ENCODE assay signal across 28 mouse cellular contexts in genomic region chr6:129174836-129175235, GRCm38 (mm10). TPM values are rescaled to one million over a fixed set of nuclear protein-coding genes. Genes with fewer than 3 reads are reported as not detected.
DNase-seq lines count a peak whose midpoint lies in the region; ATAC-seq and TF ChIP-seq lines count a peak whose summit lies in the region.
"Had no signal": no experiment of that assay in that cellular context is flagged by ENCODE, and none has a peak within 500 bp of the region (broad histone marks: within the 10 kb centered on the region; RNA-seq: fewer than 3 reads in every experiment).

No protein-coding gene starts in this region.

- no peak for TF ChIP-seq CTCF in kidney, adult 2 months (conservative IDR thresholded peaks at IDR 0.05; ENCODE audit: insufficient read depth, insufficient read length, low read depth, low read length)
- no peak for TF ChIP-seq CTCF in lung, embryonic 14.5 days (IDR thresholded peaks at IDR 0.05; ENCODE audit: low read depth)
- TF ChIP-seq CTCF in lung, adult 2 months (IDR thresholded peaks at IDR 0.05; ENCODE audit: insufficient read depth, low read length), result no peak
- TF ChIP-seq CTCF in CH12.LX (conservative IDR thresholded peaks at IDR 0.05 in 1 of 2, IDR thresholded peaks at IDR 0.05 in 1 of 2; ENCODE audit: low read depth in 2 of 2, low read length in 2 of 2), result no peak

- H3K79me2 ChIP-seq in CH12.LX (replicated peaks; ENCODE audit: control insufficient read depth, extremely low read depth, insufficient read depth, poor library complexity, severe bottlenecking), result peaks cover 2% of the 10 kb centered on the region; the same call in 1 of the 2 replicates

- peak overlapping the region; percentile 45 for H3K27ac ChIP-seq in kidney, adult 2 months (ENCODE audit: insufficient read depth, low read depth, low read length)
- no peak overlapping the region for H3K27ac ChIP-seq in lung, embryonic 14.5 days (ENCODE audit: low read depth)
- H3K27ac ChIP-seq in CH12.LX (ENCODE audit: insufficient read depth, low read depth), result no peak overlapping the region
- H3K27ac ChIP-seq in intestine, embryonic 16.5 days (ENCODE audit: low read length), result peak overlapping the region; percentile 28
- H3K27ac ChIP-seq: embryonic facial prominence, embryonic 13.5 days; forebrain, embryonic 10.5 days; forebrain, embryonic 15.5 days; heart, embryonic 10.5 days; heart, embryonic 15.5 days; kidney, embryonic 15.5 days; limb, embryonic 13.5 days; liver, embryonic 15.5 days; neural tube, embryonic 15.5 days had no signal

- no peak overlapping the region for H3K4me3 ChIP-seq in kidney, adult 2 months (ENCODE audit: insufficient read depth, low read depth, low read length)
- no peak overlapping the region for H3K4me3 ChIP-seq in lung, embryonic 14.5 days (ENCODE audit: low read depth, low read length)
- H3K4me3 ChIP-seq in lung, adult 2 months (replicated peaks; ENCODE audit: extremely low read depth, low read depth, low read length), result no peak overlapping the region
- H3K4me3 ChIP-seq in CH12.LX (replicated peaks in 1 of 3; ENCODE audit: low read depth in 2 of 3, low read length in 2 of 3, poor library complexity in 1 of 3), result no peak overlapping the region
- no peak overlapping the region for H3K4me3 ChIP-seq in intestine, embryonic 16.5 days (ENCODE audit: low read length)
- H3K4me3 ChIP-seq: embryonic facial prominence, embryonic 13.5 days; forebrain, embryonic 10.5 days; forebrain, embryonic 15.5 days; heart, embryonic 10.5 days; heart, embryonic 15.5 days; kidney, embryonic 15.5 days; limb, embryonic 13.5 days; liver, embryonic 15.5 days; neural tube, embryonic 15.5 days had no signal

- TF ChIP-seq POLR2A in kidney, adult 2 months (IDR thresholded peaks at IDR 0.05; ENCODE audit: low read depth, low read length), result no peak
- TF ChIP-seq POLR2A in lung, adult 2 months (IDR thresholded peaks at IDR 0.05; ENCODE audit: borderline replicate concordance, extremely low read depth, low read depth, low read length), result no peak
- TF ChIP-seq POLR2A in CH12.LX (IDR thresholded peaks at IDR 0.05; ENCODE audit: low read depth, low read length), result no peak

- no peak for DNase-seq in kidney, adult 2 months
- DNase-seq in kidney, postnatal 10 days, result no peak
- DNase-seq in lung, embryonic 14.5 days, result peak; percentile 37
- no peak for DNase-seq in lung, adult 2 months
- DNase-seq in CH12.LX (ENCODE audit: extremely low read depth), result no peak
- no peak for DNase-seq in thymus, postnatal 0 days (ENCODE audit: low spot score)
- DNase-seq: adrenal gland, postnatal 25 days; cerebellum, adult 18-20 months; cerebellum, postnatal 10 days; gastrocnemius, postnatal 10 days; kidney, postnatal 4 days; midbrain, embryonic 14.5 days; right cerebral cortex, postnatal 25 days; thymus, adult 2 months; thymus, postnatal 4 days had no signal

- dilution Hi-C loops in CH12.LX (cut with MboI; ENCODE audit: extremely low pct_ligation_motif_present, extremely low pct_unique_long_range_greater_than_20kb, low sequenced_read_pairs), result no loop called here

- H3K9me3 ChIP-seq in lung, embryonic 14.5 days (ENCODE audit: low read depth, low read length), result no peaks in the 10 kb centered on the region
- H3K9me3 ChIP-seq in CH12.LX (replicated peaks; ENCODE audit: low read length), result no peaks in the 10 kb centered on the region
- no peaks in the 10 kb centered on the region for H3K9me3 ChIP-seq in intestine, embryonic 16.5 days (ENCODE audit: control insufficient read depth, low read length)
- H3K9me3 ChIP-seq: embryonic facial prominence, embryonic 13.5 days; forebrain, embryonic 10.5 days; forebrain, embryonic 15.5 days; heart, embryonic 10.5 days; heart, embryonic 15.5 days; kidney, embryonic 15.5 days; limb, embryonic 13.5 days; liver, embryonic 15.5 days; neural tube, embryonic 15.5 days had no signal

- H3K9ac ChIP-seq in lung, embryonic 14.5 days, result no peak overlapping the region
- H3K9ac ChIP-seq in CH12.LX (ENCODE audit: insufficient read depth, low read depth), result no peak overlapping the region
- H3K9ac ChIP-seq in intestine, embryonic 16.5 days (ENCODE audit: low read depth, low read length), result no peak overlapping the region
- H3K9ac ChIP-seq: embryonic facial prominence, embryonic 13.5 days; forebrain, embryonic 15.5 days; heart, embryonic 15.5 days; kidney, embryonic 15.5 days; limb, embryonic 13.5 days; liver, embryonic 15.5 days; neural tube, embryonic 15.5 days had no signal

- in situ Hi-C loops in CH12.LX (cut with MboI; ENCODE audit: low pct_ligation_motif_present, low pct_unique_long_range_greater_than_20kb, low sequenced_read_pairs), result no loop called here

- TF ChIP-seq EP300 in CH12.LX (IDR thresholded peaks at IDR 0.05; ENCODE audit: low read length), result no peak

- TF ChIP-seq RAD21 in CH12.LX (IDR thresholded peaks at IDR 0.05; ENCODE audit: low read depth, low read length), result no peak

- no peaks in the 10 kb centered on the region for H3K36me3 ChIP-seq in kidney, adult 2 months (ENCODE audit: control insufficient read depth, insufficient read depth, low read length)
- H3K36me3 ChIP-seq in lung, embryonic 14.5 days (ENCODE audit: insufficient read depth), result no peaks in the 10 kb centered on the region
- no peaks in the 10 kb centered on the region for H3K36me3 ChIP-seq in CH12.LX (replicated peaks in 1 of 2; ENCODE audit: control insufficient read depth in 1 of 2, insufficient read depth in 1 of 2, low read length in 1 of 2)
- no peaks in the 10 kb centered on the region for H3K36me3 ChIP-seq in intestine, embryonic 16.5 days (ENCODE audit: control insufficient read depth, insufficient read depth, low read length)
- H3K36me3 ChIP-seq: embryonic facial prominence, embryonic 13.5 days; forebrain, embryonic 10.5 days; forebrain, embryonic 15.5 days; heart, embryonic 10.5 days; heart, embryonic 15.5 days; kidney, embryonic 15.5 days; limb, embryonic 13.5 days; liver, embryonic 15.5 days; neural tube, embryonic 15.5 days had no signal

- H3K4me1 ChIP-seq in kidney, adult 2 months (ENCODE audit: control insufficient read depth, insufficient read depth, low read length), result peaks cover 7% of the 10 kb centered on the region; the same call in 1 of the 2 replicates
- no peaks in the 10 kb centered on the region for H3K4me1 ChIP-seq in lung, embryonic 14.5 days (ENCODE audit: insufficient read depth)
- no peaks in the 10 kb centered on the region for H3K4me1 ChIP-seq in lung, adult 2 months (ENCODE audit: control insufficient read depth, insufficient read depth, low read length)
- peaks cover 0 to 33% of the 10 kb centered on the region in 2 experiments; a peak in 2 of 4 replicates for H3K4me1 ChIP-seq in CH12.LX (ENCODE audit: control insufficient read depth in 1 of 2, insufficient read depth in 2 of 2)
- 0 out of 2 replicates have a peak, but pooled peaks cover 5% of the 10 kb centered on the region for H3K4me1 ChIP-seq in intestine, embryonic 16.5 days (ENCODE audit: control insufficient read depth, insufficient read depth, low read length)
- H3K4me1 ChIP-seq: embryonic facial prominence, embryonic 13.5 days; forebrain, embryonic 10.5 days; forebrain, embryonic 15.5 days; heart, embryonic 10.5 days; heart, embryonic 15.5 days; kidney, embryonic 15.5 days; limb, embryonic 13.5 days; neural tube, embryonic 15.5 days had no signal

- no peaks in the 10 kb centered on the region for H3K27me3 ChIP-seq in kidney, adult 2 months (replicated peaks; ENCODE audit: control insufficient read depth, insufficient read depth, low read length)
- H3K27me3 ChIP-seq in lung, embryonic 14.5 days (ENCODE audit: insufficient read depth, low read length), result no peaks in the 10 kb centered on the region
- H3K27me3 ChIP-seq in CH12.LX (replicated peaks), result no peaks in the 10 kb centered on the region
- H3K27me3 ChIP-seq in intestine, embryonic 16.5 days (replicated peaks; ENCODE audit: control insufficient read depth, insufficient read depth, low read length), result no peaks in the 10 kb centered on the region
- H3K27me3 ChIP-seq: embryonic facial prominence, embryonic 13.5 days; forebrain, embryonic 15.5 days; heart, embryonic 15.5 days; kidney, embryonic 15.5 days; limb, embryonic 13.5 days; liver, embryonic 15.5 days; neural tube, embryonic 15.5 days had no signal

- peak; percentile 54; the same call in 1 of the 2 replicates for ATAC-seq in lung, embryonic 14.5 days (ENCODE audit: insufficient read depth)
- ATAC-seq in intestine, embryonic 16.5 days, result peak; percentile 63
- ATAC-seq: CD4-positive, CD25-positive, alpha-beta regulatory T cell, adult 4 months; forebrain, embryonic 15.5 days; hindbrain, embryonic 16.5 days had no signal

- H3K4me2 ChIP-seq in lung, embryonic 14.5 days, result no peak overlapping the region
- H3K4me2 ChIP-seq in CH12.LX (ENCODE audit: insufficient read depth, low read depth, poor library complexity, severe bottlenecking), result peak overlapping the region; percentile 22; the same call in 1 of the 2 replicates
- no peak overlapping the region for H3K4me2 ChIP-seq in intestine, embryonic 16.5 days (ENCODE audit: low read depth, low read length)
- H3K4me2 ChIP-seq: embryonic facial prominence, embryonic 13.5 days; forebrain, embryonic 15.5 days; heart, embryonic 15.5 days; kidney, embryonic 15.5 days; limb, embryonic 13.5 days; liver, embryonic 15.5 days; neural tube, embryonic 15.5 days had no signal

TF ChIP-seq in CH12.LX, 34 proteins besides CTCF, POLR2A, EP300 and RAD21:
- TF ChIP-seq ZNF384 (IDR thresholded peaks at IDR 0.05; ENCODE audit: low read depth, low read length) (no peak), BHLHE40 (IDR thresholded peaks at IDR 0.05; ENCODE audit: low read depth, low read length) (no peak), MAFK (IDR thresholded peaks at IDR 0.05; ENCODE audit: insufficient replicate concordance, low read length) (no peak), TBP (conservative IDR thresholded peaks at IDR 0.05; ENCODE audit: low read depth, low read length) (no peak)

RNA-seq across cellular contexts. Expression of gene Clec2d, which starts 5.6 kb away (rescaled TPM):
- polyA plus RNA-seq in kidney, adult 2 months (2012; rRNA removed), result 42.9 and 67.0 TPM in 2 replicates
- 0.51 and 0.59 TPM in 2 replicates for polyA plus RNA-seq in lung, embryonic 14.5 days (2014; fragmentation: Nextera tagmentation; extraction: Ambion mirVana)
- polyA plus RNA-seq in lung, adult 2 months (2012; rRNA removed), result 103 and 250 TPM in 2 replicates
- total RNA-seq in CH12.LX (2012; rRNA removed) (50.7 and 53.4 TPM in 2 replicates), CH12.LX (2014; rRNA removed) (19.7 and 25.9 TPM in 2 replicates)
- polyA plus RNA-seq in CH12.LX (2012; ENCODE audit: insufficient read length, low read depth), result 5.1 and 6.0 TPM in 2 replicates
- polyA plus RNA-seq in intestine, embryonic 16.5 days (2015; fragmentation: Nextera tagmentation; extraction: Ambion mirVana), result 1.0 and 1.2 TPM in 2 replicates
- 2.9 and 3.1 TPM in 2 replicates for polyA plus RNA-seq in thymus, postnatal 0 days (2015; fragmentation: Nextera tagmentation; extraction: Ambion mirVana)
- polyA plus RNA-seq: forebrain, embryonic 10.5 days; heart, embryonic 10.5 days; hindbrain, embryonic 11.5 days; limb, embryonic 13.5 days had no signal

Comparison
In these comparisons a context has a peak if more than half of its experiments do, and no peak if none do; other contexts are left out.
1. H3K27ac ChIP-seq: peak in kidney, adult 2 months (single experiment) and intestine, embryonic 16.5 days (single experiment); none in lung, embryonic 14.5 days (single experiment) and CH12.LX (single experiment).